Comparison of ENCODE assay signal across 34 mouse cellular contexts in the genomic region with DNA sequence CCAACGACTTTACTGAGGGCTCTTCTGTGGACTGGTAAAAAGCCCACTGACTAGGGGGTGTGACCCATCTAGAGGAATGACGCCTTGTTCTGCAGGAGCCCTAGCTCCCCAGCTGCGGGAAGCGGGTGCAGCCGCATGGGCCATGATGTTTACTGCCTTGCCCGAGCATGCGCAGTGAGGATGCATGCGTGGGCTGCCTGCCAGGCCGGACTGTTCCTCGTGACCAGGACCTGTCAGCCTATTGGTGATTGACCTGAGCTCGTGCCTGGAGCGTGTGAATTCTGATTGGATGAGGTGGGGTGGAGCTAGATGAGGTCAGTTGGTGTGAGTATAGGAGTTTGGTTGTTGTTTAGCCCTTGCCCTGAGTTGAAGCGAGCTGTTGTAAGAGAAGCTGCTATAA. TPM values are rescaled to one million over a fixed set of nuclear protein-coding genes. Genes with fewer than 3 reads are reported as not detected.
DNase-seq lines count a peak whose midpoint lies in the region; ATAC-seq and TF ChIP-seq lines count a peak whose summit lies in the region.
"Had no signal": no experiment of that assay in that cellular context is flagged by ENCODE, and none has a peak within 500 bp of the region (broad histone marks: within the 10 kb centered on the region; RNA-seq: fewer than 3 reads in every experiment).

No protein-coding gene starts in this region.

- peak; percentile 28 for DNase-seq in midbrain, postnatal 0 days (ENCODE audit: low spot score)
- no peak for DNase-seq in midbrain, embryonic 11.5 days (ENCODE audit: low spot score, missing footprints)
- no peak for DNase-seq in ES-E14 (ENCODE audit: low read depth, low spot score)
- DNase-seq in heart, postnatal 36 days = no peak
- DNase-seq in frontal cortex, adult 2 months (ENCODE audit: extremely low spot score in 1 of 2, low spot score in 1 of 2) = no peak
- DNase-seq: adrenal gland, postnatal 10 days; cerebellum, adult 8-10 months; cerebellum, postnatal 36 days; gastrocnemius, postnatal 14 days; heart, postnatal 14 days; kidney, adult 8-10 months; kidney, postnatal 10 days; right cerebral cortex, postnatal 4 days; thymus, adult 18-20 months; thymus, postnatal 25 days had no signal

- WGBS in hindbrain, embryonic 16.5 days = 80% methylated on average over 13 of the region's 13 CpGs
- WGBS in hindbrain, embryonic 12.5 days = 84% methylated on average over 13 of the region's 13 CpGs
- WGBS in midbrain, postnatal 0 days = 88% methylated on average over 13 of the region's 13 CpGs
- WGBS in midbrain, embryonic 11.5 days = 91% methylated on average over 13 of the region's 13 CpGs

- H3K4me1 ChIP-seq in hindbrain, embryonic 16.5 days (ENCODE audit: control insufficient read depth, insufficient read depth, low read depth, low read length) = peaks cover 5% of the 10 kb centered on the region; the same call in 1 of the 2 replicates
- peaks cover 13% of the 10 kb centered on the region for H3K4me1 ChIP-seq in hindbrain, embryonic 12.5 days
- no peaks in the 10 kb centered on the region for H3K4me1 ChIP-seq in midbrain, postnatal 0 days (ENCODE audit: insufficient read depth, low read length)
- H3K4me1 ChIP-seq in midbrain, embryonic 11.5 days (ENCODE audit: control insufficient read depth, insufficient read depth, low read length) = no peaks in the 10 kb centered on the region
- H3K4me1 ChIP-seq in ES-E14 (ENCODE audit: control insufficient read depth in 2 of 2, insufficient read depth in 2 of 2, low read length in 2 of 2, poor library complexity in 1 of 2) = peaks cover 0 to 13% of the 10 kb centered on the region in 2 experiments; a peak in 3 of 4 replicates
- H3K4me1 ChIP-seq: intestine, embryonic 15.5 days; limb, embryonic 15.5 days; liver, embryonic 15.5 days; lung, embryonic 15.5 days had no signal

- H3K27ac ChIP-seq in hindbrain, embryonic 16.5 days (ENCODE audit: low read depth, low read length) = no peak overlapping the region
- no peak overlapping the region for H3K27ac ChIP-seq in hindbrain, embryonic 12.5 days
- no peak overlapping the region for H3K27ac ChIP-seq in midbrain, postnatal 0 days (ENCODE audit: low read depth, low read length)
- H3K27ac ChIP-seq in midbrain, embryonic 11.5 days (ENCODE audit: low read depth, low read length) = no peak overlapping the region
- H3K27ac ChIP-seq in ES-E14 (ENCODE audit: insufficient read depth, low read depth, low read length, poor library complexity, severe bottlenecking) = no peak overlapping the region
- H3K27ac ChIP-seq: forebrain, embryonic 13.5 days; hindbrain, embryonic 15.5 days; intestine, embryonic 15.5 days; layer of hippocampus, adult 2 months; left cerebral cortex, adult 2 months; limb, embryonic 15.5 days; liver, embryonic 15.5 days; lung, embryonic 15.5 days; midbrain, embryonic 10.5 days; stomach, postnatal 0 days had no signal

- H3K36me3 ChIP-seq in hindbrain, embryonic 16.5 days (ENCODE audit: control insufficient read depth, insufficient read depth, low read length) = no peaks in the 10 kb centered on the region
- peaks cover 4% of the 10 kb centered on the region; the same call in 1 of the 2 replicates for H3K36me3 ChIP-seq in hindbrain, embryonic 12.5 days
- no peaks in the 10 kb centered on the region for H3K36me3 ChIP-seq in midbrain, postnatal 0 days (ENCODE audit: insufficient read depth, low read length)
- no peaks in the 10 kb centered on the region for H3K36me3 ChIP-seq in midbrain, embryonic 11.5 days (ENCODE audit: control insufficient read depth, insufficient read depth, low read length)
- H3K36me3 ChIP-seq in ES-E14 (ENCODE audit: control insufficient read depth, insufficient read depth, low read length, poor library complexity, severe bottlenecking) = peaks cover 8% of the 10 kb centered on the region; the same call in 1 of the 2 replicates
- H3K36me3 ChIP-seq: hindbrain, embryonic 15.5 days; liver, embryonic 15.5 days; lung, embryonic 15.5 days had no signal

- H3K9me3 ChIP-seq in hindbrain, embryonic 16.5 days (ENCODE audit: control insufficient read depth, low read length) = no peaks in the 10 kb centered on the region
- H3K9me3 ChIP-seq in hindbrain, embryonic 12.5 days (replicated peaks) = no peaks in the 10 kb centered on the region
- H3K9me3 ChIP-seq in midbrain, postnatal 0 days (ENCODE audit: low read length) = no peaks in the 10 kb centered on the region
- no peaks in the 10 kb centered on the region for H3K9me3 ChIP-seq in midbrain, embryonic 11.5 days (ENCODE audit: control insufficient read depth, low read length)
- no peaks in the 10 kb centered on the region for H3K9me3 ChIP-seq in ES-E14 (ENCODE audit: control insufficient read depth, insufficient read depth, low read depth, low read length)
- H3K9me3 ChIP-seq: forebrain, embryonic 13.5 days; hindbrain, embryonic 15.5 days; intestine, embryonic 15.5 days; limb, embryonic 15.5 days; liver, embryonic 15.5 days; lung, embryonic 15.5 days; midbrain, embryonic 10.5 days had no signal

- in situ Hi-C loops in ES-E14 (cut with MboI; ENCODE audit: low sequenced_read_pairs in 2 of 2, unreplicated experiment in 2 of 2) = no loop called here

- H3K27me3 ChIP-seq in hindbrain, embryonic 16.5 days (replicated peaks; ENCODE audit: control insufficient read depth, insufficient read depth, low read length) = no peaks in the 10 kb centered on the region
- H3K27me3 ChIP-seq in hindbrain, embryonic 12.5 days = no peaks in the 10 kb centered on the region
- H3K27me3 ChIP-seq in midbrain, postnatal 0 days (ENCODE audit: insufficient read depth, low read length) = no peaks in the 10 kb centered on the region
- no peaks in the 10 kb centered on the region for H3K27me3 ChIP-seq in midbrain, embryonic 11.5 days (ENCODE audit: control insufficient read depth, insufficient read depth, low read length)
- H3K27me3 ChIP-seq: forebrain, embryonic 13.5 days; hindbrain, embryonic 15.5 days; intestine, embryonic 15.5 days; limb, embryonic 15.5 days; liver, embryonic 15.5 days; lung, embryonic 15.5 days had no signal

- intact Hi-C loops in heart, postnatal 36 days (cut with DNase I) = no loop called here

- H3K4me2 ChIP-seq in hindbrain, embryonic 16.5 days (ENCODE audit: low read length) = no peak overlapping the region
- no peak overlapping the region for H3K4me2 ChIP-seq in hindbrain, embryonic 12.5 days (replicated peaks)
- H3K4me2 ChIP-seq in midbrain, postnatal 0 days (ENCODE audit: low read depth, low read length, poor library complexity, severe bottlenecking) = no peak overlapping the region
- H3K4me2 ChIP-seq in midbrain, embryonic 11.5 days = no peak overlapping the region
- H3K4me2 ChIP-seq: forebrain, embryonic 13.5 days; hindbrain, embryonic 15.5 days; intestine, embryonic 15.5 days; limb, embryonic 15.5 days; liver, embryonic 15.5 days; lung, embryonic 15.5 days had no signal

- H3K9ac ChIP-seq in hindbrain, embryonic 16.5 days (ENCODE audit: low read depth, low read length) = no peak overlapping the region
- H3K9ac ChIP-seq in hindbrain, embryonic 12.5 days = no peak overlapping the region
- no peak overlapping the region for H3K9ac ChIP-seq in midbrain, postnatal 0 days (replicated peaks; ENCODE audit: low read length, poor library complexity, severe bottlenecking)
- H3K9ac ChIP-seq in midbrain, embryonic 11.5 days (ENCODE audit: low read length) = no peak overlapping the region
- H3K9ac ChIP-seq in ES-E14 (ENCODE audit: insufficient read depth, low read depth, low read length, poor library complexity, severe bottlenecking) = no peak overlapping the region
- H3K9ac ChIP-seq: forebrain, embryonic 13.5 days; hindbrain, embryonic 15.5 days; intestine, embryonic 15.5 days; limb, embryonic 15.5 days; liver, embryonic 15.5 days; lung, embryonic 15.5 days had no signal

- TF ChIP-seq CTCF in midbrain, postnatal 0 days (IDR thresholded peaks at IDR 0.05) = no peak

- ATAC-seq in hindbrain, embryonic 16.5 days = peak; percentile 31; the same call in 1 of the 2 replicates
- no peak for ATAC-seq in hindbrain, embryonic 12.5 days (ENCODE audit: low FRiP score)
- no peak for ATAC-seq in midbrain, postnatal 0 days (ENCODE audit: low FRiP score)
- no peak for ATAC-seq in midbrain, embryonic 11.5 days (ENCODE audit: low FRiP score)
- ATAC-seq: forebrain, embryonic 13.5 days; intestine, embryonic 15.5 days; midbrain, embryonic 16.5 days had no signal

- no peak overlapping the region for H3K4me3 ChIP-seq in hindbrain, embryonic 16.5 days (ENCODE audit: low read length)
- H3K4me3 ChIP-seq in hindbrain, embryonic 12.5 days = no peak overlapping the region
- H3K4me3 ChIP-seq in midbrain, postnatal 0 days (ENCODE audit: low read depth, low read length) = no peak overlapping the region
- no peak overlapping the region for H3K4me3 ChIP-seq in midbrain, embryonic 11.5 days (ENCODE audit: low read depth, low read length)
- H3K4me3 ChIP-seq in ES-E14 (ENCODE audit: insufficient read depth in 1 of 2, low read depth in 1 of 2, low read length in 2 of 2, poor library complexity in 1 of 2, severe bottlenecking in 1 of 2) = peak overlapping the region; percentile 17 to 29; a peak in 3 of 4 replicates
- H3K4me3 ChIP-seq: forebrain, embryonic 13.5 days; hindbrain, embryonic 15.5 days; intestine, embryonic 15.5 days; layer of hippocampus, adult 2 months; left cerebral cortex, adult 2 months; limb, embryonic 15.5 days; liver, embryonic 15.5 days; lung, embryonic 15.5 days; midbrain, embryonic 10.5 days had no signal

RNA-seq across cellular contexts. Expression of gene Cldn12, which starts 10.3 kb away (rescaled TPM):
- 16.4 and 19.6 TPM in 2 replicates for polyA plus RNA-seq in hindbrain, embryonic 16.5 days (2015; fragmentation: Nextera tagmentation; extraction: Ambion mirVana)
- 26.6 and 28.7 TPM in 2 replicates for polyA plus RNA-seq in hindbrain, embryonic 12.5 days (2016; fragmentation: Nextera tagmentation; extraction: Ambion mirVana)
- 16.7 and 21.4 TPM in 2 replicates for total RNA-seq in midbrain, postnatal 0 days (2014; rRNA removed)
- polyA plus RNA-seq in midbrain, postnatal 0 days (2015; fragmentation: Nextera tagmentation; extraction: Ambion mirVana) = 13.9 and 14.5 TPM in 2 replicates
- 26.0 and 27.1 TPM in 2 replicates for polyA plus RNA-seq in midbrain, embryonic 11.5 days (2014; fragmentation: Nextera tagmentation; extraction: Ambion mirVana)
- total RNA-seq in ES-E14 (2012; rRNA removed) = 42.9 and 52.7 TPM in 2 replicates
- total RNA-seq in heart, postnatal 36 days (2021) = 10 to 100 TPM; 19.0 to 23.5 TPM
- polyA plus RNA-seq in frontal cortex, adult 2 months (2012; rRNA removed) = 46.2 and 47.0 TPM in 2 replicates

RNA-seq across cellular contexts. Expression of gene 1700015F17Rik, which starts 25.5 kb away (rescaled TPM):
- polyA plus RNA-seq in hindbrain, embryonic 16.5 days (2015; fragmentation: Nextera tagmentation; extraction: Ambion mirVana) = not detected in 2 replicates
- polyA plus RNA-seq in hindbrain, embryonic 12.5 days (2016; fragmentation: Nextera tagmentation; extraction: Ambion mirVana) = not detected in 2 replicates
- total RNA-seq in midbrain, postnatal 0 days (2014; rRNA removed) = 0.42 TPM in 1 of 2 replicates, not detected in the other
- 0.22 and 0.33 TPM in 2 replicates for polyA plus RNA-seq in midbrain, postnatal 0 days (2015; fragmentation: Nextera tagmentation; extraction: Ambion mirVana)
- polyA plus RNA-seq in midbrain, embryonic 11.5 days (2014; fragmentation: Nextera tagmentation; extraction: Ambion mirVana) = not detected in 2 replicates
- total RNA-seq in ES-E14 (2012; rRNA removed) = not detected in 2 replicates
- not detected for total RNA-seq in heart, postnatal 36 days (2021)
- polyA plus RNA-seq in frontal cortex, adult 2 months (2012; rRNA removed) = 0.32 TPM in 1 of 2 replicates, not detected in the other
- total RNA-seq: adrenal gland, postnatal 10 days; gastrocnemius, postnatal 14 days; granulocyte monocyte progenitor cell, adult 5-6 weeks; heart, postnatal 14 days; layer of hippocampus, adult 2 months; layer of hippocampus, postnatal 14 days; megakaryocyte progenitor cell, adult 5-6 weeks had no signal
- polyA plus RNA-seq: embryonic facial prominence, embryonic 11.5 days; forebrain, embryonic 13.5 days; heart, embryonic 14.5 days; hindbrain, embryonic 15.5 days; intestine, embryonic 15.5 days; limb, embryonic 15.5 days; liver, embryonic 15.5 days; lung, embryonic 15.5 days; midbrain, embryonic 10.5 days; midbrain, embryonic 16.5 days; spleen, adult 2 months; stomach, postnatal 0 days had no signal

RNA-seq across cellular contexts. Expression of gene Gtpbp10, which starts 54.9 kb away (rescaled TPM):
- polyA plus RNA-seq in hindbrain, embryonic 16.5 days (2015; fragmentation: Nextera tagmentation; extraction: Ambion mirVana) = 16.1 and 16.5 TPM in 2 replicates
- 30.0 and 34.3 TPM in 2 replicates for polyA plus RNA-seq in hindbrain, embryonic 12.5 days (2016; fragmentation: Nextera tagmentation; extraction: Ambion mirVana)
- 15.5 and 21.7 TPM in 2 replicates for total RNA-seq in midbrain, postnatal 0 days (2014; rRNA removed)
- 10.5 and 10.6 TPM in 2 replicates for polyA plus RNA-seq in midbrain, postnatal 0 days (2015; fragmentation: Nextera tagmentation; extraction: Ambion mirVana)
- polyA plus RNA-seq in midbrain, embryonic 11.5 days (2014; fragmentation: Nextera tagmentation; extraction: Ambion mirVana) = 37.2 and 40.0 TPM in 2 replicates
- total RNA-seq in ES-E14 (2012; rRNA removed) = 36.4 and 39.1 TPM in 2 replicates
- 10 to 100 TPM; 10.6 to 10.9 TPM for total RNA-seq in heart, postnatal 36 days (2021)
- 9.5 and 11.2 TPM in 2 replicates for polyA plus RNA-seq in frontal cortex, adult 2 months (2012; rRNA removed)

Comparison
In these comparisons a context has a peak if more than half of its experiments do, and no peak if none do; other contexts are left out.
1. H3K4me3 ChIP-seq: peak in ES-E14 (2 of 2); none in hindbrain, embryonic 16.5 days (single experiment), hindbrain, embryonic 12.5 days (single experiment), midbrain, postnatal 0 days (single experiment) and midbrain, embryonic 11.5 days (single experiment).